Mouse (Mus musculus) midbrain, embryonic 15.5 days (tissue): ENCODE measurements around the gene Tcf21. TPM values are rescaled to one million over a fixed set of nuclear protein-coding genes. Genes with fewer than 3 reads are reported as not detected.
A peak's percentile ranks its signal among the peaks of the same experiment; 100 is the strongest.

Experiments used
- ATAC-seq: fragments of 200-750 bp; cut with Nextera tagmentation; replicated peaks from 2 replicates; pipeline ENCODE4 v1.8.0; 2017; ENCODE audit warnings: moderate TSS enrichment
- H3K27ac ChIP-seq: fragments of 300-500 bp; sonication (generic); 2 replicates; pipeline ENCODE4 v1.5.1; 2015; ENCODE audit warnings: mild to moderate bottlenecking, inconsistent platforms
- H3K27me3 ChIP-seq: fragments of 300-500 bp; sonication (generic); replicated peaks from 2 replicates; pipeline ENCODE4 v1.6.1; 2015; ENCODE audit warnings: inconsistent platforms
- H3K36me3 ChIP-seq: fragments of 300-500 bp; sonication (generic); replicated peaks from 2 replicates; pipeline ENCODE4 v1.6.1; 2015; ENCODE audit warnings: inconsistent platforms
- H3K4me1 ChIP-seq: fragments of 300-500 bp; sonication (generic); 2 replicates; pipeline ENCODE4 v1.6.1; 2015; ENCODE audit warnings: inconsistent platforms
- H3K4me2 ChIP-seq: fragments of 300-500 bp; sonication (generic); 2 replicates; pipeline ENCODE4 v1.6.1; 2015; ENCODE audit warnings: inconsistent platforms, mild to moderate bottlenecking, moderate library complexity
- H3K4me3 ChIP-seq: fragments of 300-500 bp; sonication (generic); 2 replicates; pipeline ENCODE4 v1.5.1; 2015; ENCODE audit warnings: mild to moderate bottlenecking, inconsistent platforms
- H3K9ac ChIP-seq: fragments of 300-500 bp; sonication (generic); 2 replicates; pipeline ENCODE4 v1.6.1; 2015; ENCODE audit warnings: mild to moderate bottlenecking, inconsistent platforms
- H3K9me3 ChIP-seq: fragments of 300-500 bp; sonication (generic); 2 replicates; pipeline ENCODE4 v1.6.1; 2016; ENCODE audit warnings: inconsistent platforms
- WGBS: fragments of 180-500 bp; shearing (Covaris S2); methylation state at CpG from one replicate; pipeline ENCODE4 v1.1.7; 2015; ENCODE audit warnings: mixed read lengths; 5-methylcytosine and 5-hydroxymethylcytosine counted together
- polyA plus RNA-seq: library from polyadenylated mRNA; unstranded; fragments of >200 nt; fragmentation: Nextera tagmentation; extraction: Ambion mirVana; gene quantifications from 2 replicates; pipeline ENCODE4 v1.2.1, GENCODE M21; 2015

Tcf21 gene
- polyA plus RNA-seq, 1 experiment from 2014 or later, result 0.31 TPM

- H3K4me3 ChIP-seq, result no peak overlapping the region
- H3K9ac ChIP-seq, result no peak overlapping the region
- 0 out of 2 replicates have a peak overlapping the region, but pooled peaks have one; percentile 5 for H3K4me2 ChIP-seq
- H3K36me3 ChIP-seq, result no peaks in the 10 kb centered on the region
- no peak for ATAC-seq
- no peaks in the 10 kb centered on the region; the same call in 1 of the 2 replicates for H3K4me1 ChIP-seq
- peaks cover 74% of the 10 kb centered on the region for H3K27me3 ChIP-seq
- H3K27ac ChIP-seq, result no peak overlapping the region
- no peaks in the 10 kb centered on the region for H3K9me3 ChIP-seq
- under 1% methylated on average over 18 of the region's 18 CpGs for WGBS
Observed at GRCm38 (mm10) chr10:22813317-22813960, 6.5 kb downstream of the Tcf21 start.

GRCm38 (mm10) chr10:22811921-22812320 lies 8.1 kb downstream of the Tcf21 start:
- H3K36me3 ChIP-seq, result no peaks in the 10 kb centered on the region
- H3K4me3 ChIP-seq, result no peak overlapping the region
- H3K9me3 ChIP-seq, result no peaks in the 10 kb centered on the region
- no peak overlapping the region for H3K4me2 ChIP-seq
- H3K27me3 ChIP-seq, result peaks cover 65% of the 10 kb centered on the region
- no peaks in the 10 kb centered on the region; the same call in 1 of the 2 replicates for H3K4me1 ChIP-seq
- H3K27ac ChIP-seq, result no peak overlapping the region
- 6% methylated on average over 12 of the region's 12 CpGs for WGBS
- no peak for ATAC-seq
- H3K9ac ChIP-seq, result no peak overlapping the region

DNA sequence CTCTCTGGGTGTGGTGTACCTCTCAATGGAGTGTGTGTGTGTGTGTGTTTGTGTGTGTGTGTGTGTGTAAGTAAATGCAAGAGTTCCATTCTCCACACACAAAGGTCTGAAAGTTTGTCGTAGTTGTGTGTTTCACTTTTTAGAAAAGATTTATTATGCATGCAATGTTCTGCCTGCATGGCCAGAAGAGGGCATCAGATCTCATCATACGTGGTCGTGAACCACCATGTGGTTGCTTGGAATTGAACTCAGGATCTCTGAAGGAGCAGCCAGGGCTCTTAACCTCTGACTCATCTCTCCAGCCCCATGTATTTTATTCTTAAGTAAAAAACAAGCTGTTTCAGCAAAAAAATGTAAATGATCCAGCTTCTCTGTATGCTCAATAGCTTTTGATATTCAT lies 37.3 kb downstream of the Tcf21 start:
- Histone ChIP-seq H3K4me2 (no peak overlapping the region), H3K4me3 (no peak overlapping the region), H3K27ac (no peak overlapping the region), H3K36me3 (no peaks in the 10 kb centered on the region), H3K9me3 (no peaks in the 10 kb centered on the region), H3K9ac (no peak overlapping the region), H3K27me3 (no peaks in the 10 kb centered on the region), H3K4me1 (no peaks in the 10 kb centered on the region)
- no peak for ATAC-seq
- 59% methylated on average over 3 of the region's 3 CpGs for WGBS

DNA sequence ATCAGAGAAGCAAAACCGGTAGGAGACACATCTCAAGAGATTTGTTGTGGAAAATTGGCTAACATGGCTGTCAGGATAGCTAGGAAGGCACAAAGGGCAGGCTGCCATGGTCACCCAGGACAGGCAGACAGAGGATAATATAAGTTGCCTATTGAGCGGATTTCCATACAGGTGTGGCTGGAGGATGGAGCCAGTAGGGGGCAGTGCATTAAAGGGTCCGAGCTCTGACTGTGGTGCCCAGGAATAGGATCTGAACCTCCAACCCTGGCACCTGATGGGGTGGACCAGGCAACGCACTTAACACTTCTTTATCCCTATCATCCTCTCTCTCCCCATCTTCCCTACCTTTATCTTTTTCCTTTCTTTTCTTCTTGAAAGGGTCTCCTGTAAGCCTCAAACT lies 38.5 kb downstream of the Tcf21 start:
- Histone ChIP-seq H3K4me3 (no peak overlapping the region), H3K9ac (no peak overlapping the region), H3K9me3 (no peaks in the 10 kb centered on the region), H3K36me3 (no peaks in the 10 kb centered on the region), H3K4me2 (no peak overlapping the region), H3K27me3 (no peaks in the 10 kb centered on the region), H3K27ac (no peak overlapping the region), H3K4me1 (no peaks in the 10 kb centered on the region)
- no peak for ATAC-seq
- WGBS, result 37% methylated on average over 4 of the region's 4 CpGs

GRCm38 (mm10) chr10:22777939-22778338 lies 42.0 kb downstream of the Tcf21 start:
- no peak overlapping the region for H3K9ac ChIP-seq
- H3K4me2 ChIP-seq, result no peak overlapping the region
- WGBS, result 23% methylated on average over 5 of the region's 5 CpGs
- H3K4me3 ChIP-seq, result no peak overlapping the region
- no peak for ATAC-seq
- H3K27me3 ChIP-seq, result no peaks in the 10 kb centered on the region
- H3K4me1 ChIP-seq, result no peaks in the 10 kb centered on the region
- H3K27ac ChIP-seq, result no peak overlapping the region
- H3K36me3 ChIP-seq, result no peaks in the 10 kb centered on the region
- no peaks in the 10 kb centered on the region for H3K9me3 ChIP-seq

- Histone ChIP-seq H3K27me3 (no peaks in the 10 kb centered on the region), H3K36me3 (no peaks in the 10 kb centered on the region), H3K4me1 (no peaks in the 10 kb centered on the region), H3K4me3 (no peak overlapping the region), H3K27ac (no peak overlapping the region), H3K9ac (no peak overlapping the region), H3K9me3 (no peaks in the 10 kb centered on the region), H3K4me2 (no peak overlapping the region)
- ATAC-seq, result peak; percentile 71
- WGBS, result 13% methylated on average over 7 of the region's 7 CpGs
Observed at GRCm38 (mm10) chr10:22776007-22776698, 43.8 kb downstream of the Tcf21 start.

DNA sequence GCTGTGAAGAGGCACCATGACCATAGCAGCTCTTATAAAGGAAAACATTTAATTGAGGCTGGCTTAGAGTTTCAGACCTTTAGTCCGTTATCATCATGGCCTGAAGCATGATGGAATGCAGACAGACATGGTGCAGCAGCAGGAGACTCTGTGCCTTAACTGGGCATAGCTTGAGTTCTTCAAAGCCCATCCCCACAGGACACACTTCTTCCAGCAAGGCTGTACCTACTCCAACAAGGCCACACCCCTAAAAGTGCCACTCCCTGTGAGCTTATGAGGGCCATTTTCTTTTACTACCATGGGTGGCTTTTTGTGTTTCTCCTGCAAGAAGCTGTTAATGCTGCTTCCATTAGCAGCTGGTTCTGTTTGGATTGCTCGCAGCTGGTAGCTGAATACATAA lies 44.5 kb downstream of the Tcf21 start:
- no peaks in the 10 kb centered on the region for H3K27me3 ChIP-seq
- WGBS, result 83% methylated on average over 2 of the region's 2 CpGs
- H3K9ac ChIP-seq, result no peak overlapping the region
- no peak overlapping the region for H3K27ac ChIP-seq
- no peak for ATAC-seq
- no peak overlapping the region for H3K4me3 ChIP-seq
- no peak overlapping the region for H3K4me2 ChIP-seq
- no peaks in the 10 kb centered on the region for H3K9me3 ChIP-seq
- no peaks in the 10 kb centered on the region for H3K36me3 ChIP-seq
- H3K4me1 ChIP-seq, result no peaks in the 10 kb centered on the region

GRCm38 (mm10) chr10:22774626-22775025 lies 45.3 kb downstream of the Tcf21 start:
- Histone ChIP-seq H3K9me3 (no peaks in the 10 kb centered on the region), H3K36me3 (no peaks in the 10 kb centered on the region), H3K9ac (no peak overlapping the region), H3K4me2 (no peak overlapping the region), H3K4me3 (no peak overlapping the region), H3K27me3 (no peaks in the 10 kb centered on the region), H3K4me1 (no peaks in the 10 kb centered on the region), H3K27ac (no peak overlapping the region)
- ATAC-seq, result no peak
- 91% methylated on average over 3 of the region's 3 CpGs for WGBS

Other genes with a start within 250 kb of the Tcf21 start
- 6.0 and 6.2 TPM in 2 replicates for gene Slc2a12, start 175.2 kb downstream of the Tcf21 start, polyA plus RNA-seq
- gene Tbpl1, start 88.2 kb downstream of the Tcf21 start, polyA plus RNA-seq, result 86.4 and 91.0 TPM in 2 replicates